Mouse (Mus musculus) embryonic facial prominence, embryonic 11.5 days (tissue): ENCODE measurements around the gene Asns. TPM values are rescaled to one million over a fixed set of nuclear protein-coding genes. Genes with fewer than 3 reads are reported as not detected.

Experiments used
- ATAC-seq: fragments of 200-750 bp; cut with Nextera tagmentation; replicated peaks from 2 replicates; pipeline ENCODE4 v1.8.0; 2017; ENCODE audit warnings: low read depth; ENCODE audit not compliant: insufficient number of reproducible peaks, low FRiP score, low TSS enrichment
- DNase-seq: peaks from one replicate; pipeline ENCODE4 v3.0.0-alpha.2; 2015; ENCODE audit warnings: low spot score
- H3K27ac ChIP-seq: fragments of 300-500 bp; sonication (generic); replicated peaks from 2 replicates; pipeline ENCODE4 v1.5.1; 2014; ENCODE audit warnings: mild to moderate bottlenecking, low read depth, low read length, control low read depth
- H3K27me3 ChIP-seq: fragments of 300-500 bp; sonication (generic); 2 replicates; pipeline ENCODE4 v1.6.1; 2014; ENCODE audit warnings: mild to moderate bottlenecking, low read length, moderate library complexity, mixed read lengths; ENCODE audit not compliant: control insufficient read depth, insufficient read depth
- H3K36me3 ChIP-seq: fragments of 300-500 bp; sonication (generic); replicated peaks from 2 replicates; pipeline ENCODE4 v1.6.1; 2014; ENCODE audit warnings: low read depth, mild to moderate bottlenecking, low read length, moderate library complexity, mixed read lengths; ENCODE audit not compliant: control insufficient read depth, insufficient read depth
- H3K4me1 ChIP-seq: fragments of 300-500 bp; sonication (generic); 2 replicates; pipeline ENCODE4 v1.6.1; 2014; ENCODE audit warnings: low read length, mixed read lengths; ENCODE audit not compliant: control insufficient read depth, insufficient read depth
- H3K4me2 ChIP-seq: fragments of 300-500 bp; sonication (generic); 2 replicates; pipeline ENCODE4 v1.6.1; 2014; ENCODE audit warnings: low read depth, mild to moderate bottlenecking, control low read depth, low read length, moderate library complexity
- H3K4me3 ChIP-seq: fragments of 300-500 bp; sonication (generic); 2 replicates; pipeline ENCODE4 v1.5.1; 2014; ENCODE audit warnings: low read depth, low read length, control low read depth
- H3K9ac ChIP-seq: fragments of 300-500 bp; sonication (generic); replicated peaks from 2 replicates; pipeline ENCODE4 v1.6.1; 2014; ENCODE audit warnings: mild to moderate bottlenecking, control low read depth, low read length
- H3K9me3 ChIP-seq: fragments of 300-500 bp; sonication (generic); replicated peaks from 2 replicates; pipeline ENCODE4 v1.6.1; 2016; ENCODE audit warnings: mild to moderate bottlenecking, low read length, inconsistent platforms, mixed read lengths; ENCODE audit not compliant: control insufficient read depth
- WGBS: fragments of 180-500 bp; shearing (Covaris S2); extraction: QIAGEN DNeasy Blood & Tissue Kit; methylation state at CpG from one replicate; pipeline ENCODE4 v1.1.7; 2014; 5-methylcytosine and 5-hydroxymethylcytosine counted together
- polyA plus RNA-seq: library from polyadenylated mRNA; unstranded; fragments of >200 nt; fragmentation: Nextera tagmentation; extraction: Ambion mirVana; gene quantifications from 2 replicates; pipeline ENCODE4 v1.2.1, GENCODE M21; 2014

The Asns gene
- polyA plus RNA-seq, 1 experiment from 2014 or later, result 93.2 TPM

- H3K9ac ChIP-seq, result no peak overlapping the region
- H3K9me3 ChIP-seq, result no peaks in the 10 kb centered on the region
- DNase-seq (no peak), ATAC-seq (no peak)
- 68% methylated on average over 5 of the region's 5 CpGs for whole genome bisulfite sequencing
- H3K27ac ChIP-seq, result no peak overlapping the region
- no peaks in the 10 kb centered on the region for H3K4me1 ChIP-seq
- H3K4me3 ChIP-seq, result no peak overlapping the region
- H3K36me3 ChIP-seq, result no peaks in the 10 kb centered on the region
- H3K27me3 ChIP-seq, result no peaks in the 10 kb centered on the region
- H3K4me2 ChIP-seq, result no peak overlapping the region
Measured at GRCm38 (mm10) chr6:7693666-7694065, 612 bp upstream of the Asns start.

GRCm38 (mm10) chr6:7692451-7692850 is 603 bp downstream of the Asns start:
- H3K4me1 ChIP-seq, result no peaks in the 10 kb centered on the region
- peak; percentile 58 for DNase-seq
- H3K27ac ChIP-seq, result no peak overlapping the region
- WGBS, result 2% methylated on average over 12 of the region's 12 CpGs
- peak overlapping the region; percentile 79 for H3K9ac ChIP-seq
- no peaks in the 10 kb centered on the region for H3K27me3 ChIP-seq
- H3K36me3 ChIP-seq, result no peaks in the 10 kb centered on the region
- H3K4me3 ChIP-seq, result peak overlapping the region; percentile 77
- peak overlapping the region; percentile 88 for H3K4me2 ChIP-seq
- ATAC-seq, result peak; percentile 77
- no peaks in the 10 kb centered on the region for H3K9me3 ChIP-seq

GRCm38 (mm10) chr6:7692037-7692436 is 1.0 kb downstream of the Asns start:
- Histone ChIP-seq H3K27me3 (no peaks in the 10 kb centered on the region), H3K9ac (no peak overlapping the region; the same call in 1 of the 2 replicates), H3K36me3 (no peaks in the 10 kb centered on the region), H3K4me2 (peak overlapping the region; percentile 88), H3K4me1 (no peaks in the 10 kb centered on the region), H3K27ac (no peak overlapping the region), H3K4me3 (peak overlapping the region; percentile 77), H3K9me3 (no peaks in the 10 kb centered on the region)
- no peak for ATAC-seq
- DNase-seq, result peak; percentile 17
- 34% methylated on average over 15 of the region's 15 CpGs for WGBS

GRCm38 (mm10) chr6:7690456-7690855 is 2.6 kb downstream of the Asns start:
- H3K27me3 ChIP-seq, result no peaks in the 10 kb centered on the region
- no peak overlapping the region for H3K27ac ChIP-seq
- H3K4me3 ChIP-seq, result no peak overlapping the region
- 71% methylated on average over 9 of the region's 9 CpGs for WGBS
- no peak overlapping the region for H3K4me2 ChIP-seq
- no peak overlapping the region for H3K9ac ChIP-seq
- no peaks in the 10 kb centered on the region for H3K9me3 ChIP-seq
- DNase-seq (peak; percentile 60), ATAC-seq (no peak)
- no peaks in the 10 kb centered on the region for H3K36me3 ChIP-seq
- H3K4me1 ChIP-seq, result no peaks in the 10 kb centered on the region

GRCm38 (mm10) chr6:7689180-7689579 is 3.9 kb downstream of the Asns start:
- H3K4me1 ChIP-seq, result no peaks in the 10 kb centered on the region
- no peaks in the 10 kb centered on the region for H3K36me3 ChIP-seq
- ATAC-seq, result no peak
- no peak overlapping the region for H3K9ac ChIP-seq
- H3K4me2 ChIP-seq, result no peak overlapping the region
- H3K27ac ChIP-seq, result no peak overlapping the region
- 92% methylated on average over 12 of the region's 12 CpGs for WGBS
- no peaks in the 10 kb centered on the region for H3K9me3 ChIP-seq
- DNase-seq, result no peak
- no peak overlapping the region for H3K4me3 ChIP-seq
- H3K27me3 ChIP-seq, result no peaks in the 10 kb centered on the region

GRCm38 (mm10) chr6:7686047-7686446 is 7.0 kb downstream of the Asns start:
- Histone ChIP-seq H3K4me3 (no peak overlapping the region), H3K36me3 (no peaks in the 10 kb centered on the region), H3K9ac (no peak overlapping the region), H3K27me3 (no peaks in the 10 kb centered on the region), H3K4me1 (no peaks in the 10 kb centered on the region), H3K27ac (no peak overlapping the region), H3K9me3 (no peaks in the 10 kb centered on the region), H3K4me2 (no peak overlapping the region)
- DNase-seq, result no peak
- 83% methylated on average over 2 of the region's 2 CpGs for WGBS
- no peak for ATAC-seq

- no peak for DNase-seq
- no peaks in the 10 kb centered on the region for H3K4me1 ChIP-seq
- H3K27ac ChIP-seq, result no peak overlapping the region
- H3K4me2 ChIP-seq, result no peak overlapping the region
- ATAC-seq, result no peak
- H3K36me3 ChIP-seq, result no peaks in the 10 kb centered on the region
- no peaks in the 10 kb centered on the region for H3K27me3 ChIP-seq
- no peaks in the 10 kb centered on the region for H3K9me3 ChIP-seq
- H3K9ac ChIP-seq, result no peak overlapping the region
- WGBS, result 90% methylated on average over 8 of the region's 8 CpGs
- no peak overlapping the region for H3K4me3 ChIP-seq
Measured at GRCm38 (mm10) chr6:7676194-7676901, 16.7 kb downstream of the Asns start.

GRCm38 (mm10) chr6:7672438-7673253 is 20.4 kb downstream of the Asns start:
- ATAC-seq, result no peak
- H3K4me3 ChIP-seq, result no peak overlapping the region
- WGBS, result 90% methylated on average over 10 of the region's 10 CpGs

More at GRCm38 (mm10) chr6:7672438-7673253, 20.4 kb downstream of the Asns start:
- H3K9me3 ChIP-seq, result no peaks in the 10 kb centered on the region
- no peak overlapping the region for H3K27ac ChIP-seq
- no peak overlapping the region for H3K4me2 ChIP-seq
- H3K36me3 ChIP-seq, result no peaks in the 10 kb centered on the region
- no peak for DNase-seq
- no peak overlapping the region for H3K9ac ChIP-seq
- no peaks in the 10 kb centered on the region for H3K4me1 ChIP-seq
- H3K27me3 ChIP-seq, result no peaks in the 10 kb centered on the region
